Mouse (Mus musculus): ENCODE measurements around the gene Slc47a2. TPM values are rescaled to one million over a fixed set of nuclear protein-coding genes. Genes with fewer than 3 reads are reported as not detected.
"Not testable (repeated sequence)": the region's sequence is repeated elsewhere in the genome, so short reads cannot be mapped to it uniquely, and the experiment has no call there.

Slc47a2 gene
- total RNA-seq, 2 experiments from 2014 or later: not detected

DNA sequence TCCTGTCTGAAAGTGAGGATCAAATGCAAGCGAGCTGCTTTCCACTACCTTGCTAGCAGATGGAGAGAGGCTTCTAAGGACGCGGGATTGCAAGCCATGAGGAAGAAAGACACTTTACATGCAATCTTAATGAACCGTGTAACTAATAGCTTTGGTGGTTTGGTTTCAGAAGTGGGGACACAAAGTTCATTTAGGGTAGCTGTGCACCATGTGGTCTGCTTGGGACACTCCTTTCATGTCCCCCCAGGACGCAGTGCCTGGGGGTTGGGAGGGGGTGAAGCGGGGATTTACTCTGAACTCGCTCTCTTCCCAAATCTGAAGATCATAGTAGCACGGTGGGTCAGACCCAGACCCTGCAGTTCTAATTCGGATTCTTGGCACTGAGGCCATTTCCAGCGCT, 689 bp downstream of the Slc47a2 start:
- DNase-seq (ENCODE audit: low spot score): no peak

GRCm38 (mm10) chr11:61341233-61341632, 1.4 kb downstream of the Slc47a2 start:
- no peak for DNase-seq (ENCODE audit: low spot score)

DNA sequence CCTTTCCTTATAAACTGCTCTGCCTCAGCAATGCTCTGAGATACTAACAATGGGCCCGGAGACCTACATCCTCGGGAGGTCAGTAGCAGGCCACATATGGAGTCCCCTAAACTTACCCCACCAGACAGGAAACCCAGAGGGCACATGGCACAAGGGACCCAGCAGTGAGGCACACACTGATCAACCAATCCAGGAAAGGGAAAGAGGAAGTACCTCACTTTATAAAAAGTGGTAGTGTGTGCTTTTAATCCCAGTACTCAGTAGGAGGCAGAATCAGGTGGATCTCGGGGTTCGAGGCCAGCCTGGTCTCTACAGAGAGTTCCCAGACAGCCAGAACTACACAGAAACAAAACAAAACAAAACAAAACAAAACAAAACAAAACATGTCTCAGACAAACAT, 2.3 kb downstream of the Slc47a2 start:
- no peak for DNase-seq (ENCODE audit: low spot score)

DNA sequence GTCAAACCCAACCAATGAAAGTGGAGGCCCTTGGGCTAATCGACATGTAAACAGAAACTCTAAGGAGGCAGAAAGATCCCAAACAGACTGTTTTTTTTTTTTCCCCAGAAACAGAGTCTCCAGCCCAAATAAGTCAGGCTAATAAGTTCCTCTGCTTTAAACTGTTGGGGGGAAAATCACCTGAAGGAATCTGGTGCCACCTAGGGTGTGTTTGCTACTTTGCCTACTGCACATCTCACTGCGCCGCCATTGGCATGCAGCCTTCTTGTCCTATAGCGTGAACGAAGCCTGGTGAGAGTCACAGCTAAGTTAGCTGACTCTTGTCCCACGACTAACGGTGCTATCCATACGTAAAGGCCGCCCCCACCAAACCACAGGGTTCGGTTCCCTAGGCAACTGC, 5.1 kb downstream of the Slc47a2 start:
- no peak for DNase-seq (ENCODE audit: low spot score)

DNA sequence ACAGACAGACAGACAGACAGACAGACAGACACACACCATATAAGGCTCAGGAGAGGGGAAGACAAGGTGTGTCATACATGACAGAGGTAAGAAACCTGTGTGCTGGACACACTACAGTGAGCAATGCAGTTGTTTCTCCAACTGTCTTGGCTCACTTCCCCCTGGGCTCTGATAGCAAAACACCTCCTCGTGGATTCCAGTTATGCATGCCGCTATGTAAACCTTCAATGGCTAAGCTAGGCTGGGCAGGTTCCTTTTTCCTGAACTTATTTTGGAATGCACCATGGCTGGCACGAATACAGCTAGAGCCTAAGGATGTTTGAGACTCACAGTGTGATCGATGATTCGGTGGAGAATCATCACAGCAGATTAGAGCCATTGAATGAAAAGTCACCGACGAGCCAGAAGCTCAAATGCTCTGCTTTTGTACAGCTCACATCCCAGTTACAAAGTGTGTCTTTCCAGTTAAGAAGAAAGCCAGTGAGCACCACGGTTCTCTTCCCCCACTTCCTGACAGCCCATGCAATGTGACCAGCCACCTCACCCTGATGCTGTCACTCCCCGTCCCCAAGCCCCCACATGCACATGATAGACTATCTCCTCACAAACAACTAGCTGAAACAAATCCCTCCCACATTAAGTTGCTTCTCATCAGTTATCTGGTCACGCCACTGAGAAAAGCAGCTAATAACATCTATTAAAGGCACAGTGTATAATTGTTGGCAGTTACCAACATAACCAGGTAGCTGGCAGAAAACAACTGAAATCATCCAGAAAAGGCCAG, 21.6 kb downstream of the Slc47a2 start:
- DNase-seq (ENCODE audit: low spot score): no peak

GRCm38 (mm10) chr11:61319923-61320567, 22.6 kb downstream of the Slc47a2 start:
- DNase-seq (ENCODE audit: low spot score): no peak

- no peak for DNase-seq (ENCODE audit: low spot score)
These were observed 23.3 kb downstream of the Slc47a2 start for GRCm38 (mm10) chr11:61319233-61319922.

DNA sequence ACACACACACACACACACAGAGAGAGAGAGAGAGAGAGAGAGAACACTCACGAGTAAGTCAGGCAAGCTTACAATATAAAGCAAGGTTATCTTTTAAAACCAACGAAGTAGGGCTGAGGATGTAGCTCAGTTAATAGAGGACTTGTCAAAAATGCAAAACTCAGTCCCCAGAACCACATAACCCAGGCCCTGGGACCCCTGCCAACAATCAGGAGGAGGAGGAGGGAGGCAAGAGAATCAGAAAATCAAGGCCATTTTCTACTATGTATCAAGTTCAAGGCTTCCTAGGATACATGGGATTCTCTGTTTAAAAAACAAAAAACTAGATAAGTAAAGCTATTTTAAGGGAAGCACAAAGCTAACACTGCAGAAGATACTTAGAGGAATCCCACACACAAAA, 25.8 kb downstream of the Slc47a2 start:
- no peak for DNase-seq (ENCODE audit: low spot score)

- DNase-seq (ENCODE audit: low spot score): no peak
These were observed 32.3 kb downstream of the Slc47a2 start for GRCm38 (mm10) chr11:61310321-61310720.

- DNase-seq (ENCODE audit: low spot score): no peak
These were observed 32.8 kb downstream of the Slc47a2 start for GRCm38 (mm10) chr11:61309831-61310230.

DNA sequence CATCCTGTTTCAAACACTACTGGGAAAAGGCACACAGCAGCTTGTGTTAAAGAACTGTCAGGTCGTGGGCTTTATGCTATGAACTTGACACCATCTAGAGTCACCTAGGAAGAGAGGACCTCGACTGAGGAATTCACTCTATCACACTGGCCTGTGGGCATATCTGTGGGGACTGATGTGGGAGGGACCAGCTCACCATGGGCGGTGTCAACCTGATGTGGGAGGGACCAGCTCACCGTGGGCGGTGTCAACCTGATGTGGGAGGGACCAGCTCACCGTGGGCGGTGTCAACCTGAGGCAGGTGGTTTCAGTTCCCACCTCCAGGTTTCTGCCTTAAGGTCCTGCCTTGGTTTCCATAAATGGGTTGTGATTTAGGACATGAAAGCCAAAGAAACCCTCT, 34.9 kb downstream of the Slc47a2 start:
- no peak for DNase-seq (ENCODE audit: low spot score)

- DNase-seq (ENCODE audit: low spot score): peak; percentile 56
These were observed 37.3 kb downstream of the Slc47a2 start for GRCm38 (mm10) chr11:61305377-61305776.

DNA sequence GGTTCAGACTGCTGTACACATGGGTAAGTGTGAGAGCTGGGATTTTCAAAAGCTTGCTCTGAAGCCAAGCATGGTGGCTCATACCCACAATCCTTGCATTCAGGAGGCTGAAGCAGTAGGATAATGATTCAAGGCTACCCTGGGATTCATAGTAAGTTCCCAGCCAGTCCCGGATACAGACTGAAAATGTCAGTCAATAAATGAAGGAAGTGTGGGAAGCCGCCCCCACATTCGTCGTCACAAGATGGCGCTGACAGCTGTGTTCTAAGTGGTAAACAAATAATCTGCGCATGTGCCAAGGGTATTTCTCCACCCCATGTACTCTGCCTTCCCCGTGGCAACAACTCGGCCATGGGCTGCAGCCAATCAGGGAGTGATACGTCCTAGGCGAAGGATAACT, 38.1 kb downstream of the Slc47a2 start:
- DNase-seq (ENCODE audit: low spot score): not testable (repeated sequence)

GRCm38 (mm10) chr11:61300716-61301392, 41.8 kb downstream of the Slc47a2 start:
- peak; percentile 26 for DNase-seq (ENCODE audit: low spot score)

DNA sequence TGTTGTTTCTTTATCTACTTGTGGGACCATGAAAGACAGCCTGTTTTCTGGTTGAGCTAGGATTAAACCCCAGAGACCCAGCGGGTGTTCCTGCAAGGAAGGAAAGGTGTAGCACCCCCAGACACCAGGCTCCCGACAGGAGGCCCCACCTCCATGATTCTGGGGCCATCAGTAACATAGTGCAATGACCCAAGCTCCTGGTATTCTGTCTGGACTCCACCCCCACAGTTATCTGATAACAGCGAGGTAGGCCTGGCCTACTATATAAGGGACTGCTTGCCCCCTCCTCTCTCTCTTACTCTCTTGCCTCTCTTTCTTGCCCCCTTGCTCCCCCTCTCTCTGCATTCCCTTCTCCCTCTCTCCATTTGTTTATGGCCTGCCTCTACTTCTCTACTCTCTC, 42.5 kb downstream of the Slc47a2 start:
- DNase-seq (ENCODE audit: low spot score): no peak

GRCm38 (mm10) chr11:61297901-61298300, 44.8 kb downstream of the Slc47a2 start:
- DNase-seq (ENCODE audit: low spot score): no peak

DNA sequence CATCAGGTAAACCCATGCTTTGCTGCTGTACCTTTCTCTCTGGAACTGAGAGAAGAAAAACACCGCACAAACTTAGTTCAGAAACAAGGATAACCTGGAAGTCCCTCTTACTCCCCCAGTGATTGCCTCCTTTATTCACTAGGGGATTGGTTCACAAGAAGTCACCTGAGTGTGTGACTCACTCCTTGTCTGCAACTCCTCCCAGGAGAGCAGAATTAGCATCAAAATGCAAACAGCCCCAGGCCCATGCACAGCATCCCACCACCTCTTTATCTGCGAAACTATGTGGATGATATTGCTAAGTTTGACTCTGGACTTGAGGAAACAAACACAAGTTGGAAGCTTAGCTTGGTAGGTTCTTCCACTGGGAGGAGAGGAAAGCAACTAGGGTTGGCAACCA, 45.3 kb downstream of the Slc47a2 start:
- DNase-seq (ENCODE audit: low spot score): no peak

DNA sequence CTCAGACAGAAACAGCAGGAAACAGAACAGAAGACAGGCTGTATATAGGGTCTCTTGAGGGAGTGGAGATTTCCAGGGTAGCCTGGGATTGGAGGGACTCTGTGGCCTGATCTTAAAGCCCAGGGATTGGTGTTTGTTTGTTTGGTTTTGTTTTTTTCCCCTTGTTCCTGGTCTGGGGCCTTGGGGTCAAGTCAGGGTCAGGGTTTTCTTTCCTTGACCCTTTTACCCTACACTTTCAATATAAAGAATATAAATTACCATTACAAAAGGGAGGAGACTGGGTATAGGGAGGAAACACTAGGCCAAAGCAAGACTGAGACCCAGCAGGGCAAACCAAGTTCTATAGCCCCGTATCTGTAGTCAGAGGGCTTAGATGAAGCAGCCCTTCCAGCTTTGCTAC, 46.1 kb downstream of the Slc47a2 start:
- DNase-seq (ENCODE audit: low spot score): no peak

DNA sequence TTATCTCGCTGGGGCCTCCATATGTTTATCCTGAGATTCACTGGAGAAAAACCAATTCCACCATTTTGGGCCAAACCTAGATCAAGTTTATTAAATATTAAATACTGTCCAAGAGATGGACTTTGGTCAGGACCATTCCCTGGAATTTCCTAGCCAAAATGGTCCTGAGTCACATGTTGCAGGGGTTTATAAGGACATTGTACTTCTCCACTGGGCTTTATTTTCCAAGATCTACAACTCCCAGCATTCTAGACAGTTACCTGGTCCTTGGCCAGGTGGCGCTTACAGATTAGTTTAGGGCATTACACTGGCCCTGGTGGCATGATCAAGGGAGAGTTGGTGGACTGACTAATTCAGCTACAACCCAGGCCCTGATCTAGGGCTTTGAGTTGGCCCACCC, 47.1 kb downstream of the Slc47a2 start:
- no peak for DNase-seq (ENCODE audit: low spot score)

- no peak for DNase-seq (ENCODE audit: low spot score)
These were observed 48.2 kb downstream of the Slc47a2 start for GRCm38 (mm10) chr11:61294431-61294830.

DNA sequence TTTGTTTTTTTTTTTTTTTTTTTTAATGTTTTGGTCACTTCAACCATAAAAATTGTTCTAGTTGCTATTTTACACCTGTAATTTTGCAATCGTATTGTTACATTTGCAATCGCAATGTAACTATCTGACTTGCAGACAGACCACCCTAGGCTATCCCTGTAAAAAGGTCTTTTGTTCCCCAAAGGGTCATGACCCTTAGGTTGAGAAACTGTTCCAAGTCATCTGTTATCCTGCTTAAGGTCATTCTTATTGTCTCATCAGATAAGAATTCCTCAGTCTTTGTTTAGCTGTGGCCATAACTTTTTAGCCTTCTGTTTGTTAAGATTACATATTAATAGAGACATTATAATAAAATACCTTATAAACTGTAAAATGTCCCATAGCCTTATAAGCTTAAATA, 49.4 kb downstream of the Slc47a2 start:
- no peak for DNase-seq (ENCODE audit: low spot score)

- no peak for DNase-seq (ENCODE audit: low spot score)
These were observed 58.3 kb downstream of the Slc47a2 start for GRCm38 (mm10) chr11:61284323-61284722.

Data from gastrocnemius, adult 18-20 months (tissue).